Mouse (Mus musculus) ES-CJ7 (cell line): ENCODE results near the gene Vmn1r35.
"Not testable (repeated sequence)": the region's sequence is repeated elsewhere in the genome, so short reads cannot be mapped to it uniquely, and the experiment has no call there.

Source experiments
- DNase-seq: peaks from one replicate; pipeline ENCODE4 v3.0.0; 2011; ENCODE audit warnings: low read depth, low spot score

Gene Vmn1r35

DNA sequence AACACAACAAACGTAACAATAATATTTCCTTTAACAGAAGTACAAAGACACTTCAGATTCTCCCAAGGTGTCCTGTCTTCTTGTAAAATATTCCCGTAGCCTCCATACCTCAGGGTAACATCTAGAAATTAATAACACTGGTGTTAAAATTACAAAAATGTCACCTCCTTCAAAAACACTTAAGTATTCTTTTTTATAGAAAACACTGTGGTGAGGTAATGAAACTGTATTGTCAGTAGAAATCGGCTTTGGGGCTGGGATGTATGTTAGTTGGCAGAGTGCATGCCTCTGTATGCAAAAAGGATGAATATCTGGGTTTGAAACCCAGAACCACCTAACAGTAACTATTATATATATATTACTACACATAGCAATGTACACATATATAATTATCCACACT lies at the start of gene Vmn1r35:
Gene Vmn1r35 (minus strand): TSS at position 101 of the 400 bp plus-strand sequence.
- DNase-seq: no peak

DNA sequence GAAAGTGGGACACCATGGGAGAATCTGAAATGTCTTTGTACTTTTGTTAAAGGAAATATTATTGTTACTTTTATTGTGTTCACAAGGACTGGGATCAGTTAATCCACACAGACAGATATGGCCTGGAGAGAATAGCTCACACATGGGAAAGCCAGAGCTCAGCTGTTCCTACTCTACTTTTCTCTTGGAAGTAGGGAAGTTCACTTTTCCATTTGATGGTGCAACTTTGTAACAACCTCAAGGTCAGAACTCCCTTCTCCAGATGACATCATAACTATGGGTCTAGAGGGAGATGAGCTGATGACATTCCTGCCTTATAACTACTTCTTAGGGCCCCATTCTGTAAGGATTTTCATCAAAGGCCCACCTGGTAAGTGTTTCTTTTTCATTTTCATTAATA lies 43.4 kb upstream of the Vmn1r35 start, which contains the start of gene Vmn1r37:
Gene Vmn1r37 (plus strand): TSS at position 301 of the 400 bp plus-strand sequence.
- not testable (repeated sequence) for DNase-seq

DNA sequence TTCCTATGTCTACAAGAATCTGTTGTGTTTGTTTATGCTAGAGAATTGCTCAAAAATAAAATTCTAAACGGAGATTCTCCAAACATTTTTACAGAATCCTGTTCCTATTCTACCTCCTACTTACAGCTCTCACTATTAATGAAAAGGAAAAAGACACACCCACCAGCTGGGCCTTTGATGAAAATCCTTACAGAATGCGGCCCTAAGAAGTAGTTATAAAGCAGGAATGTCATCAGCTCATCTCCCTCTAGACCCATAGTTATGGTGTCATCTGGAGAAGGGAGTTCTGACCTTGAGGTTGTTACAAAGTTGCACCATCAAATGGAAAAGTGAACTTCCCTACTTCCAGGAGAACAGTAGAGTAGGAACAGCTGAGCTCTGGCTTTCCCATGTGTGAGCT lies 33.4 kb upstream of the Vmn1r35 start, which contains the start of gene Vmn1r36:
Gene Vmn1r36 (minus strand): TSS at position 101 of the 400 bp plus-strand sequence.
- DNase-seq: not testable (repeated sequence)

DNA sequence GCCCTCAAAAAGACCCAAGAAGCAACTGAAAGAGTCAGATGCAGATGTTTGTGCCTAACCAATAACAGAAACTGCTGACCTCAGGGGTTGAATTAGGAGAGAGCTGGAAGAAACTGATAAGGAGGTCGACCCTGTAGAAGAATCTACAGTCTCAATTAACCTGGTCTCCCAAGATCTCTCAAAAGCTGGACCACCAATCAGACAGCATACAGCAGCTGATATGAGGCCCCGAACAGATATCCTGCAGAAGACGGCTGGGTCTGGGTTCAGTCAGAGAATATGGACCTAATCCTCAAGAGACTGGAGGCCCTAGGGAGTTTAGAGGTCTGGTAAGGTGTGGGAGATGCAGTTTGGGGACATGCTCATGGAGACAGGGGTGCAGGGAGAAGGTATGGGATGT lies 28.1 kb upstream of the Vmn1r35 start:
- no peak for DNase-seq

DNA sequence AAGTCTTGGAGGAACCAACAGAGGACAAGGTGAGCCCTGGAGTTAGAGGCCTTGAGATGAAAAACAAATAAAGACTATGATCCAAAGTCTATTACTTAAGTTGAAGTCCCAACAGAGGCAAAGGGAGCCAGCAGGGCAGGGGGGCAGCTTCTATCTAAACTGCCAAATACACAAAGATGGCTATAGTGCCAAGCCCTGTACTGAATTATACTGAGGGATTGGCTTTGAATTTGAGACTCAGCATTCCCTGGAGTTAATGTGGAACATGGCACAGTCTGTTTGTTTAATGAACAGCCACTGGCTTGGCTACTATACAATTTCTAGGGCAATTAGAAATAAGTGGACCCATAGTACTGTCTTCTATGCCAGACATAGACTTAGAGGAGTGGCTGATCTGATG lies 23.2 kb upstream of the Vmn1r35 start:
- DNase-seq: no peak

DNA sequence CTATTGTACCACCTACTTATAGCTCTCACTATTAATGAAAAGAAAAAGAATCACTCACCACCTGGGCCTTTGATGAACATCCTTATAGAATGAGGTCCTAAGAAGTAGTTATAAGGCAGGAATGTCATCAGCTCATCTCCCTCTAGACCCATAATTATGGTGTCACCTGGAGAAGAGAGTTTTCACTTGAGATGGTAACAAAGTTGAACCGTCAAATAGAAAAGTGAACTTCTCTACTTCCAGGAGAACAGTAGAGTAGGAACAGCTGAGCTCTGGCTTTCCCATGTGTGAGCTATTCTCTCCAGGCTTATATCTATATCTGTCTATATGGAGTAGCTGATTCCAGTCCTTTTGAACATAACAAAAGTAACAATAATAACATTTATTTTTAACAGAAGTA lies 41.9 kb downstream of the Vmn1r35 start, which contains the start of gene Vmn1r34:
Gene Vmn1r34 (minus strand): TSS at position 101 of the 400 bp plus-strand sequence.
- no peak for DNase-seq
